Mouse (Mus musculus) midbrain, embryonic 16.5 days (tissue): ENCODE data around the gene Olfr767. TPM values are rescaled to one million over a fixed set of nuclear protein-coding genes. Genes with fewer than 3 reads are reported as not detected.

ENCODE experiments used
- ATAC-seq: fragments of 200-750 bp; cut with Nextera tagmentation; 2 replicates; pipeline ENCODE4 v1.8.0; 2017; ENCODE audit warnings: moderate TSS enrichment
- H3K27ac ChIP-seq: fragments of 300-500 bp; sonication (generic); 2 replicates; pipeline ENCODE4 v1.5.1; 2014; ENCODE audit warnings: mild to moderate bottlenecking, low read length, mixed read lengths
- H3K27me3 ChIP-seq: fragments of 300-500 bp; sonication (generic); 2 replicates; pipeline ENCODE4 v1.6.1; 2014; ENCODE audit warnings: low read depth, low read length, mixed read lengths; ENCODE audit not compliant: control insufficient read depth, insufficient read depth
- H3K36me3 ChIP-seq: fragments of 300-500 bp; sonication (generic); 2 replicates; pipeline ENCODE4 v1.6.1; 2014; ENCODE audit warnings: mild to moderate bottlenecking, low read length, moderate library complexity, mixed read lengths; ENCODE audit not compliant: control insufficient read depth, insufficient read depth
- H3K4me1 ChIP-seq: fragments of 300-500 bp; sonication (generic); 2 replicates; pipeline ENCODE4 v1.6.1; 2014; ENCODE audit warnings: mild to moderate bottlenecking, low read length, mixed read lengths; ENCODE audit not compliant: control insufficient read depth, insufficient read depth
- H3K4me2 ChIP-seq: fragments of 300-500 bp; sonication (generic); 2 replicates; pipeline ENCODE4 v1.6.1; 2014; ENCODE audit warnings: mild to moderate bottlenecking, low read length, mixed read lengths
- H3K4me3 ChIP-seq: fragments of 300-500 bp; sonication (generic); 2 replicates; pipeline ENCODE4 v1.5.1; 2014; ENCODE audit warnings: low read depth, mild to moderate bottlenecking, low read length, moderate library complexity, mixed read lengths
- H3K9ac ChIP-seq: fragments of 300-500 bp; sonication (generic); 2 replicates; pipeline ENCODE4 v1.6.1; 2014; ENCODE audit warnings: low read depth, low read length, mixed read lengths
- H3K9me3 ChIP-seq: fragments of 300-500 bp; sonication (generic); replicated peaks from 2 replicates; pipeline ENCODE4 v1.6.1; 2014; ENCODE audit warnings: mild to moderate bottlenecking, low read length, mixed read lengths; ENCODE audit not compliant: control insufficient read depth, poor library complexity, severe bottlenecking
- WGBS: fragments of 180-500 bp; shearing (Covaris S2); extraction: QIAGEN DNeasy Blood & Tissue Kit; methylation state at CpG from one replicate; pipeline ENCODE4 v1.1.7; 2014; 5-methylcytosine and 5-hydroxymethylcytosine counted together
- polyA plus RNA-seq: library from polyadenylated mRNA; unstranded; fragments of >200 nt; fragmentation: Nextera tagmentation; extraction: Ambion mirVana; gene quantifications from 2 replicates; pipeline ENCODE4 v1.2.1, GENCODE M21; 2015

Gene Olfr767
- polyA plus RNA-seq, 1 experiment from 2014 or later = not detected

DNA sequence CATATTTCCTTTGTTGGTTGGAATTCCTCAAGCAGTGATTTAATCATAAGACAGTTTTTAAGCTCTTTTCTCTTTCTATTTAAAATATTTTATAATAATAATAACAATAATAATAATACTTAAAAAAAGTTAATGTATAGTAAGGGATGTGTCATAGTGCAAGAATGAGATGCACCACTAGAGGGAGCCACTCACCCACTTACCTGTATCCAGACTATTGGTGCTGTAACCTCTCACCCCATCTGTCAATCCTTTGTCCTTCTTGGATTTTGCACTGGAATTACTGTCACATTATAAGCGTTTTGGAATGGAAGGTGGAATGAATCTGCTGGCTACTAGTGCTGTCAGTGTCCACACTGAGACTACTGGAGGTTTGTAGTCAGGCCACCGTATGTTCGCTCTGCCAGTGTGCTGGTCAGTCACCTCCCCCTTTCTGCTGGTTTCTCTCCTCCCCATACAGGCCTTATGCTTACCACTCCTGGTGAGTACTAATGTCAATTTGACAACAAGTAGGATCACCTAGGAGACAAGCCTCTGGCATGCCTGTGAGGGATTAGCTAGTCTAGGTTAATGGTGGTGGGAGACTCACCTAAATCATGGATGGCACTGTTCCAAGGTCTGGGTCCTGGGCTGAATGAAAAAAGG lies 56.6 kb downstream of the Olfr767 start:
- no peak overlapping the region for H3K4me2 ChIP-seq
- H3K9me3 ChIP-seq = no peaks in the 10 kb centered on the region
- H3K4me1 ChIP-seq = 0 out of 2 replicates have a peak, but pooled peaks cover 3% of the 10 kb centered on the region
- H3K9ac ChIP-seq = no peak overlapping the region
- no peak overlapping the region for H3K4me3 ChIP-seq
- WGBS = 52% methylated on average over 3 of the region's 3 CpGs
- no peak overlapping the region for H3K27ac ChIP-seq
- peak; percentile 82 for ATAC-seq
- no peaks in the 10 kb centered on the region for H3K36me3 ChIP-seq
- H3K27me3 ChIP-seq = no peaks in the 10 kb centered on the region

Other genes with a start within 250 kb of the Olfr767 start
- gene Gdf11, start 191.2 kb downstream of the Olfr767 start, polyA plus RNA-seq = 7.6 and 7.9 TPM in 2 replicates
- 152 and 195 TPM in 2 replicates for gene Cd63, start 181.9 kb downstream of the Olfr767 start, polyA plus RNA-seq
- gene Rdh5, start 160.0 kb downstream of the Olfr767 start, polyA plus RNA-seq = 13.6 TPM in 2 replicates
- 227 and 228 TPM in 2 replicates for gene Bloc1s1, start 158.9 kb downstream of the Olfr767 start, polyA plus RNA-seq
- 6.1 and 9.2 TPM in 2 replicates for gene Itga7, start 149.1 kb downstream of the Olfr767 start, polyA plus RNA-seq
- not detected in 2 replicates for gene Mettl7b, start 121.9 kb downstream of the Olfr767 start, polyA plus RNA-seq
- not detected in 2 replicates for gene Olfr9, start 93.5 kb downstream of the Olfr767 start, polyA plus RNA-seq
- gene Olfr763, start 72.1 kb downstream of the Olfr767 start, polyA plus RNA-seq = not detected in 2 replicates
- not detected in 2 replicates for gene Olfr764-ps1, start 43.0 kb downstream of the Olfr767 start, polyA plus RNA-seq
- gene Olfr765, start 32.9 kb downstream of the Olfr767 start, polyA plus RNA-seq = not detected in 2 replicates
- gene Olfr766-ps1, start 13.9 kb downstream of the Olfr767 start, polyA plus RNA-seq = not detected in 2 replicates
- not detected in 2 replicates for gene Olfr768, start 16.5 kb upstream of the Olfr767 start, polyA plus RNA-seq
- gene Olfr769, start 35.0 kb upstream of the Olfr767 start, polyA plus RNA-seq = not detected in 2 replicates
- gene Olfr770, start 56.1 kb upstream of the Olfr767 start, polyA plus RNA-seq = not detected in 2 replicates
- not detected in 2 replicates for gene Olfr771, start 81.8 kb upstream of the Olfr767 start, polyA plus RNA-seq
- not detected in 2 replicates for gene Olfr772, start 95.0 kb upstream of the Olfr767 start, polyA plus RNA-seq
- not detected in 2 replicates for gene Olfr773, start 104.5 kb upstream of the Olfr767 start, polyA plus RNA-seq
- gene Olfr774, start 153.3 kb upstream of the Olfr767 start, polyA plus RNA-seq = not detected in 2 replicates
- gene Olfr775, start 165.5 kb upstream of the Olfr767 start, polyA plus RNA-seq = not detected in 2 replicates
- not detected in 2 replicates for gene Olfr776, start 176.2 kb upstream of the Olfr767 start, polyA plus RNA-seq
- not detected in 2 replicates for gene Olfr777, start 188.6 kb upstream of the Olfr767 start, polyA plus RNA-seq
- not detected in 2 replicates for gene Olfr780, start 235.2 kb upstream of the Olfr767 start, polyA plus RNA-seq
- not detected in 2 replicates for gene Olfr781, start 245.9 kb upstream of the Olfr767 start, polyA plus RNA-seq